Mouse (Mus musculus) embryonic facial prominence, embryonic 10.5 days (tissue): ENCODE measurements around the gene Pde4b. TPM values are rescaled to one million over a fixed set of nuclear protein-coding genes. Genes with fewer than 3 reads are reported as not detected.

Experiments used
- DNase-seq: peaks from one replicate; pipeline ENCODE4 v3.0.0-alpha.2; 2017; ENCODE audit warnings: low spot score
- H3K27ac ChIP-seq: fragments of 300-500 bp; sonication (generic); replicated peaks from 2 replicates; pipeline ENCODE4 v1.5.1; 2016; ENCODE audit warnings: mild to moderate bottlenecking
- H3K27me3 ChIP-seq: fragments of 300-500 bp; sonication (generic); replicated peaks from 2 replicates; pipeline ENCODE4 v1.6.1; 2016; ENCODE audit warnings: low read depth, mild to moderate bottlenecking; ENCODE audit not compliant: poor library complexity, severe bottlenecking
- H3K36me3 ChIP-seq: fragments of 300-500 bp; sonication (generic); replicated peaks from 2 replicates; pipeline ENCODE4 v1.6.1; 2016; ENCODE audit warnings: mild to moderate bottlenecking, moderate library complexity
- H3K4me1 ChIP-seq: fragments of 300-500 bp; sonication (generic); 2 replicates; pipeline ENCODE4 v1.6.1; 2016
- H3K4me3 ChIP-seq: fragments of 300-500 bp; sonication (generic); 2 replicates; pipeline ENCODE4 v1.5.1; 2016; ENCODE audit warnings: mild to moderate bottlenecking, moderate library complexity
- H3K9me3 ChIP-seq: fragments of 300-500 bp; sonication (generic); 2 replicates; pipeline ENCODE4 v1.6.1; 2016; ENCODE audit warnings: mild to moderate bottlenecking
- WGBS: fragments of 180-500 bp; shearing (Covaris S2); methylation state at CpG from one replicate; pipeline ENCODE4 v1.1.7; 2016; 5-methylcytosine and 5-hydroxymethylcytosine counted together
- polyA plus RNA-seq: library from polyadenylated mRNA; unstranded; fragments of >200 nt; fragmentation: Nextera tagmentation; extraction: Ambion mirVana; gene quantifications from 2 replicates; pipeline ENCODE4 v1.2.1, GENCODE M21; 2016

Gene Pde4b
- polyA plus RNA-seq, 1 experiment from 2014 or later: 8.2 TPM

GRCm38 (mm10) chr4:102586787-102587186 is 499.4 kb downstream of the Pde4b start:
- no peaks in the 10 kb centered on the region for H3K9me3 ChIP-seq
- H3K4me1 ChIP-seq: peaks cover 35% of the 10 kb centered on the region
- H3K27me3 ChIP-seq: no peaks in the 10 kb centered on the region
- DNase-seq: no peak
- no peaks in the 10 kb centered on the region for H3K36me3 ChIP-seq
- WGBS: 90% methylated on average over 3 of the region's 3 CpGs
- no peak overlapping the region for H3K4me3 ChIP-seq
- H3K27ac ChIP-seq: no peak overlapping the region

- Histone ChIP-seq H3K27ac (no peak overlapping the region), H3K27me3 (no peaks in the 10 kb centered on the region), H3K4me3 (peak overlapping the region; percentile 46; the same call in 1 of the 2 replicates), H3K9me3 (no peaks in the 10 kb centered on the region), H3K4me1 (peaks cover 43% of the 10 kb centered on the region), H3K36me3 (no peaks in the 10 kb centered on the region)
- peak; percentile 43 for DNase-seq
- WGBS: 31% methylated on average over 12 of the region's 12 CpGs
Observed at GRCm38 (mm10) chr4:102588668-102589455, 501.5 kb downstream of the Pde4b start.

- no peaks in the 10 kb centered on the region for H3K36me3 ChIP-seq
- no peaks in the 10 kb centered on the region for H3K9me3 ChIP-seq
- 1% methylated on average over 9 of the region's 9 CpGs for WGBS
- peak overlapping the region; percentile 49; the same call in 1 of the 2 replicates for H3K27ac ChIP-seq
- peak; percentile 47 for DNase-seq
- H3K4me3 ChIP-seq: peak overlapping the region; percentile 46
- peaks cover 39% of the 10 kb centered on the region for H3K4me1 ChIP-seq
- H3K27me3 ChIP-seq: no peaks in the 10 kb centered on the region
Observed at GRCm38 (mm10) chr4:102589537-102590031, 502.2 kb downstream of the Pde4b start.

GRCm38 (mm10) chr4:102591798-102592197 is 504.5 kb downstream of the Pde4b start:
- Histone ChIP-seq H3K27ac (no peak overlapping the region), H3K27me3 (no peaks in the 10 kb centered on the region), H3K4me3 (no peak overlapping the region), H3K9me3 (no peaks in the 10 kb centered on the region), H3K36me3 (peaks cover 10% of the 10 kb centered on the region; the same call in 1 of the 2 replicates), H3K4me1 (peaks cover 34% of the 10 kb centered on the region)
- no peak for DNase-seq
- WGBS: 50% methylated on average over 4 of the region's 4 CpGs

GRCm38 (mm10) chr4:102592541-102592940 is 505.2 kb downstream of the Pde4b start:
- 75% methylated on average over 2 of the region's 2 CpGs for WGBS
- no peak for DNase-seq
- Histone ChIP-seq H3K4me3 (no peak overlapping the region), H3K4me1 (peaks cover 34% of the 10 kb centered on the region), H3K36me3 (peaks cover 10% of the 10 kb centered on the region; the same call in 1 of the 2 replicates), H3K9me3 (no peaks in the 10 kb centered on the region), H3K27me3 (no peaks in the 10 kb centered on the region), H3K27ac (no peak overlapping the region)

- Histone ChIP-seq H3K27ac (no peak overlapping the region), H3K36me3 (peaks cover 10% of the 10 kb centered on the region; the same call in 1 of the 2 replicates), H3K4me3 (no peak overlapping the region), H3K27me3 (no peaks in the 10 kb centered on the region), H3K9me3 (no peaks in the 10 kb centered on the region), H3K4me1 (peaks cover 29% of the 10 kb centered on the region)
- 78% methylated on average over 4 of the region's 4 CpGs for WGBS
- no peak for DNase-seq
Observed at GRCm38 (mm10) chr4:102593631-102594030, 506.3 kb downstream of the Pde4b start.

- H3K27ac ChIP-seq: no peak overlapping the region
- H3K36me3 ChIP-seq: peaks cover 15% of the 10 kb centered on the region
- WGBS: 86% methylated on average over 3 of the region's 3 CpGs
- no peaks in the 10 kb centered on the region for H3K27me3 ChIP-seq
- no peak for DNase-seq
- peaks cover 20% of the 10 kb centered on the region for H3K4me1 ChIP-seq
- H3K4me3 ChIP-seq: no peak overlapping the region
- no peaks in the 10 kb centered on the region for H3K9me3 ChIP-seq
Observed at GRCm38 (mm10) chr4:102594506-102594905, 507.2 kb downstream of the Pde4b start.

- Histone ChIP-seq H3K27me3 (no peaks in the 10 kb centered on the region), H3K4me1 (0 out of 2 replicates have a peak, but pooled peaks cover 2% of the 10 kb centered on the region), H3K9me3 (no peaks in the 10 kb centered on the region), H3K27ac (no peak overlapping the region), H3K4me3 (no peak overlapping the region), H3K36me3 (peaks cover 25% of the 10 kb centered on the region)
- DNase-seq: no peak
- 65% methylated on average over 3 of the region's 3 CpGs for WGBS
Observed at GRCm38 (mm10) chr4:102603968-102604367, 516.6 kb downstream of the Pde4b start.

- DNase-seq: no peak
- Histone ChIP-seq H3K4me1 (0 out of 2 replicates have a peak, but pooled peaks cover 2% of the 10 kb centered on the region), H3K4me3 (no peak overlapping the region), H3K27me3 (no peaks in the 10 kb centered on the region), H3K36me3 (peaks cover 18% of the 10 kb centered on the region), H3K27ac (no peak overlapping the region), H3K9me3 (no peaks in the 10 kb centered on the region)
- WGBS: 91% methylated on average over 8 of the region's 8 CpGs
Observed at GRCm38 (mm10) chr4:102605231-102605630, 517.9 kb downstream of the Pde4b start.

- H3K9me3 ChIP-seq: no peaks in the 10 kb centered on the region
- no peak for DNase-seq
- H3K27me3 ChIP-seq: no peaks in the 10 kb centered on the region
- 71% methylated on average over 4 of the region's 4 CpGs for WGBS
- H3K4me1 ChIP-seq: 0 out of 2 replicates have a peak, but pooled peaks cover 2% of the 10 kb centered on the region
- no peak overlapping the region for H3K4me3 ChIP-seq
- H3K36me3 ChIP-seq: peaks cover 18% of the 10 kb centered on the region
- no peak overlapping the region for H3K27ac ChIP-seq
Observed at GRCm38 (mm10) chr4:102605722-102606341, 518.5 kb downstream of the Pde4b start.

GRCm38 (mm10) chr4:102606825-102607224 is 519.5 kb downstream of the Pde4b start:
- no peaks in the 10 kb centered on the region for H3K9me3 ChIP-seq
- peaks cover 18% of the 10 kb centered on the region for H3K36me3 ChIP-seq
- DNase-seq: no peak
- no peak overlapping the region for H3K4me3 ChIP-seq
- no peak overlapping the region for H3K27ac ChIP-seq
- WGBS: 90% methylated on average over 8 of the region's 8 CpGs
- no peaks in the 10 kb centered on the region for H3K27me3 ChIP-seq
- H3K4me1 ChIP-seq: 0 out of 2 replicates have a peak, but pooled peaks cover 2% of the 10 kb centered on the region

GRCm38 (mm10) chr4:102607744-102608416 is 520.5 kb downstream of the Pde4b start:
- no peak overlapping the region for H3K27ac ChIP-seq
- H3K36me3 ChIP-seq: peaks cover 13% of the 10 kb centered on the region
- 0 out of 2 replicates have a peak, but pooled peaks cover 2% of the 10 kb centered on the region for H3K4me1 ChIP-seq
- H3K27me3 ChIP-seq: no peaks in the 10 kb centered on the region
- no peaks in the 10 kb centered on the region for H3K9me3 ChIP-seq
- H3K4me3 ChIP-seq: no peak overlapping the region
- DNase-seq: no peak
- WGBS: 90% methylated on average over 7 of the region's 7 CpGs
